Mouse (Mus musculus): Measurements from ENCODE around the gene Pik3r1. TPM values are rescaled to one million over a fixed set of nuclear protein-coding genes. Genes with fewer than 3 reads are reported as not detected.

Gene Pik3r1
- total RNA-seq, 2 experiments from 2014 or later: 98.7 to 102 TPM

DNA sequence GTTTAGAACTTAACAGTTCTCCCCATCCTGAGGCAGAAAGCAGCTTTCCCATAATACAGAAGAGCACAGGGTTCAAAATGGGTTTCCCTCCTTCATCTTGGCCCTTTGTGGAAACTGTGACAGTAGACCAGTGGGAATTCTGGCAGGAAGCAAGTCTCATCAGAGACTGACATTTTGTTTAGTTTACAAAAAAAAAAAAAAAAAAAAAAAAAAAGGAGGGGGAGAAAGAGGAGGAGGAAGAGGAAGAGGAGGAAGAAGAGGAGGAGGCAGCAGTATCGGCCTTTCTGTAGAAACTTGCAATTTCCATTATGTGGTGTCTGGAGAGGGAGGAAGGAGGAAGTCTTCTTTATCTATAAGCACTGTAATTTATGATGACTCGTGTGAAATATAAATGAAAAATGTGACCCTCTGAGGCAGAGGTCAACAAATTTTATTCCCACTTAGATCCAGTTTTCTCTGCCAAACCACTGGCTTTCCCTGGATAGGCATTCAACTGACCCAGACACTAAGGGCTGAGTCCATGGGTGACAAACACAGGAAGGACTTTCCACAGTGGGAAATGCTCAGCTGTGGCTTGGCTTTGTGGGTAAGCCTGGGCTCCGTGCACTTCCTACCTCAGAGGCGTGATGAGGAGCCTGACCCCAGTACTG is 28.2 kb downstream of the Pik3r1 start:
- DNase-seq (ENCODE audit: low spot score in 2 of 2): no peak

- DNase-seq (ENCODE audit: low spot score in 2 of 2): no peak
Observed at GRCm38 (mm10) chr13:101738769-101739168, 29.2 kb downstream of the Pik3r1 start.

DNA sequence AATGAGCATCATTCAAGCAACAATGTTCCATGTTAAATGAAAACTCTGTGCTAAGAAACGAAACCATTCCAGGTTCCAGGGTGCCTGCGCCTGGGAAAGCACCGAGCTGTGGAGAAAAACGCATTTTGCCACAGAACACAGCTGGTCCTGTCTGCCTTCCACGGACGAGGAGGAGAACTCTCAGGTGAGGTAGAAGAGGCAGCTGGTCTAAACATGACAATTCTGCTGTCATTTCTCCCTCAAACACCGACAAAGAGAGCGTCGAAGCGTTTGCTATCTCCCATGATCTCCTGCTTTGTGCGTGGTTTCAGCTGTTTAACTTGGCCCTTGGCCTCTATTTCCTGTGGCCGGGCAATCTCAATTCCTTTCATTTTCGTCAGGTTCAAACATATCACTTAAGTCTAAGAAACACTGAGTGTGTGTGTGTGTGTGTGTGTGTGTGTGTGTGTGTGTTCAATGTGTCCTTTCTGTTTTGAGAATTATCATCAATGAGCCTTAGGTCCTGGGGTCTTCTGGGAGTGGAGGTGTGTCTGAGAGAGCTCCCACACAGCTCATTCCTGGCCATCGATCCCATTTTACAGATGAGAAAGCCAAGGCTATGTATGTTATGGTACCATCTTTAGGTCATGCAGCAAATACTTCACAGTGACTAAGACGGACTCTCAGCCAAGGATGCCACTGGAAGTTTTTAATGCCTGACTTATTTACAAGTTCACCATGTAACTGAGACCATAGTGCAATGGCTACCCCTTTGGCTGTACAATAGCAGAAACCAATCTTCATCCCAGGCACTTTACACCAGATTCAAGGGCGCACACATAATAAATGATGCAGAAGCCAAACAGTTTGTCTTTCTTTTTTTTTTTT is 31.3 kb downstream of the Pik3r1 start:
- no peak for DNase-seq (ENCODE audit: low spot score in 2 of 2)

DNA sequence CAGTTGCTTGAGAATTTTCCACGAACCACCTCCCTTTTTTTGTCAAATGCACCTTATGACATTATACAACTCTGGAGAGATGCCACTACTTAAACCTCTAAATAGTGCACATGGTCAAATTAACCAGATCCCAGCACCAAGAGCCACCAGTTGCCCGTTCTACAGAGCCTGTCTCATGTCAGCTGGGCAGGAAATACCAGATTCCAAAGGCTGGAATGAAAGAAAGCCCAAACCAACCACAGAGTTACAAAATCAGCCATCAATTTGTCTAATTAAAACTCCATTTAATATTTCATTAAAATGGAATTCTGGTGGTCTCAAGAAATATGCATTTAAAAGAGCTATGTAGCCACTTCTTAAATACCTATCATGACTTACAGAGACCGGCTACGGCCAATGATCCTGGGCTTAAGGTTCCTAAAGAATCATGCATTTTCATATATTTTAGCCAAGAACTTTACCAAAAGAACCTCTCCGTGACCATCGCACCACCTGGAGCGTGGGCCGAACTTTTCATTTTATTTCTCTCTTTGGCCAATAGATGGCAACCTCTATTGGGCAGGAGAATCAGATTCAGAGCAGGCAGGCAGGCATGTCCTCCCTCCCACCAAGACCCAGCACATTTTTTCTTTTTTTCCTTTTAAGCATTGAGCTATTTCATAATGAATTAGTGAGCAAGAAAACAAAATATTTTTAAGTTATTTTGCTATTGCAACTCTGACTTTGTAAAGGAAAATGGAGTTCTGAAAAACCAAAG is 32.5 kb downstream of the Pik3r1 start:
- peak in 1 of 2 experiments; percentile 38 for DNase-seq (ENCODE audit: low spot score in 2 of 2)

DNA sequence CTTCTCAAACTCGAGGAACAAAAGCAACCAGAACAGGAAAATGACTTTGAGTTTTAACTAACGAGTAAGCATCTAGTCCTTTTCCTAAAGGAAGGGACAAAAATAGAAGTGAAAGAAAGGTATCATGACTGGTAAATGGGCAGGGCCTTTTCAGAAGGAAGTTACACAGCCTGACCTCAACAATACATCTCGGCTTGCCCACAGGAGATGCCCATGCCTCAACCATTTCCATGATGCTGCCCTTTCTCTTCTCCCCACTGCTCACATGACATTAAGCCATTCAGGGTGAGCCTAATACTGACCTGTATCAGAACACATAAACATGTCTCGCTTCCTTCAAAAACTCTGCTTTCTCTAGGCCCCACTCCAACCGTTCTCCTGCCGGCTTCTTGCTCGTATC is 33.8 kb downstream of the Pik3r1 start:
- no peak for DNase-seq (ENCODE audit: low spot score in 2 of 2)

DNA sequence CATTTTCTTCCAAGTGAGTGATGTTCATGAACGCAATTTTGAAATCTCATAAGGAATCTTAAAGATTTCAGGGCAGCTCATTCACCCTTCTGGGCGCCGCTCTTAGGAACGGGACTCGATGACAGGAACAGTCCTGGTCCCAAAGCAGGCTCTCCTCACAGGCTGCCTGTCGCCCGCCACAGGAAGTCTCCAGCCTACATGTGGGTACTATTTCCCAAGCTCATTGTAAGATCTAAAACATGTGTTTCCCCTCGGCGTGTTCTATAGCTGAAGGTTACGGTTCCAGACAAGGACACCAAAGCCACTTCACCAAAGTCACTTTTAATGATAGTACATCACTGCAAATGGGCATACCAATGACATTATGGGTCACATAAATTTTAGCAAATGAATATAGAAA is 35.3 kb downstream of the Pik3r1 start:
- no peak for DNase-seq (ENCODE audit: low spot score in 2 of 2)

GRCm38 (mm10) chr13:101731777-101732176 is 36.2 kb downstream of the Pik3r1 start:
- no peak for DNase-seq (ENCODE audit: low spot score in 2 of 2)

GRCm38 (mm10) chr13:101730351-101730750 is 37.7 kb downstream of the Pik3r1 start:
- DNase-seq (ENCODE audit: low spot score in 2 of 2): no peak

GRCm38 (mm10) chr13:101729248-101730055 is 38.6 kb downstream of the Pik3r1 start:
- DNase-seq (ENCODE audit: low spot score in 2 of 2): no peak

DNA sequence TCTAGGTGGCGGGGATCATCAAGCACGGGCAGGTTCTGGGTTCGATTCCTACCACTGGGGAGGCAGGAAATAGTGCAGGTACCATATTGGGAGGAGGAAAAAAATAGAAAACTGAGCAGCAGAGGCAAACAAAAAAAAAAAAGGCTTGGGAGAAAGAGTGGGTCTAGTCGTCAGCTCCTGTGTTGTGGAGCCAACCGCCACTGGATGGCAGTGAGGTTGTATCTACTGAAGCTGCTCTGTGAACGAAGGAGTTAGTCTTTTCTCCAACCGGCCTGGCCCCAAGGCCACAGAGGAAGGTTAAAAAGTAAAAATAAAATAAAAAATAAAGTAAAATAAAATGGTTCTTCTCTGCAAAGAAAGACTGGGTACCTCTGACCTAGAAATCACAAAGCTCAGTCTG is 39.2 kb downstream of the Pik3r1 start:
- DNase-seq (ENCODE audit: low spot score in 2 of 2): peak in 1 of 2 experiments; percentile 51

GRCm38 (mm10) chr13:101728300-101728699 is 39.7 kb downstream of the Pik3r1 start:
- DNase-seq (ENCODE audit: low spot score in 2 of 2): no peak

- no peak for DNase-seq (ENCODE audit: low spot score in 2 of 2)
Observed at GRCm38 (mm10) chr13:101727837-101728236, 40.2 kb downstream of the Pik3r1 start.

DNA sequence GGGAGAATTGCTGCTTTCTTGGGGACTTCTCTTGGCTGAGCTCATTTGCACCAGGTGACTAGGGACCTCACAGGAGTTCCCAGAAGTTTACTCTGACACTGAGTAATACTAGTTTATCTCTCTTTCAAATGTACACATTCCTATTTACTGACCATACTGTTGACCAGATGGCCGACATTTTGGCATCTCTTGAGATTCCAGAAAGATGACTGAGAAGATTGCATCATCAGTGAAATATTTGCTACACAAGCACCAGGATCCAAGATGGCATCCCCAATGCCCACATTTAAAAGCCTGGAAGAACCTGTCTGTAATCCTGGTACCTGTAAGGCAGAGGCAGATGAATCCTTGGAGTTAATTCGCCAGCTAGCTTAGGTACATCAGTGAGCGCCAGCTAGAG is 41.1 kb downstream of the Pik3r1 start:
- DNase-seq (ENCODE audit: low spot score in 2 of 2): no peak

GRCm38 (mm10) chr13:101721901-101722595 is 46.0 kb downstream of the Pik3r1 start:
- no peak for DNase-seq (ENCODE audit: low spot score in 2 of 2)

- no peak for DNase-seq (ENCODE audit: low spot score in 2 of 2)
Observed at GRCm38 (mm10) chr13:101721154-101721553, 46.9 kb downstream of the Pik3r1 start.

- DNase-seq (ENCODE audit: low spot score in 2 of 2): peak; percentile 76 to 84
Observed at GRCm38 (mm10) chr13:101719312-101719870, 48.6 kb downstream of the Pik3r1 start.

DNA sequence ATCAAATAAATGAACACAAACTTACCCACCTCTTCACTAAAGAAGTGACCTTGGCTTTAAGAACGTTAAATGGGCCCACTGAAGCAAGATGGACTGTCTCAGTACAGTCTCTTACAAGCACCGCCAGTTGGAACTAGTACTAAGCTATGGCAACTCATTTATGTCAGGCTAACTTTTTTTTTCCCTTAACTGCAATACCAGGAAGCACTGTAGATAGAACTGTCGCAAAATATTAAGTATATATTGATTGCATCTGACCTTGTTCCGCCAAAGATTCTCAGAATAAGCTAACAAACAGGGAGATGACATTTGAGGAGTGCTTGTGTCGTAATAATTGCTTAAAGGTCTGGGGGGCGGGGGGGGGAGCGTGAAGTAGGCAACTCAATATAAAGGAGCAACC is 49.3 kb downstream of the Pik3r1 start:
- no peak for DNase-seq (ENCODE audit: low spot score in 2 of 2)

- DNase-seq (ENCODE audit: low spot score in 2 of 2): no peak
Observed at GRCm38 (mm10) chr13:101717836-101718235, 50.2 kb downstream of the Pik3r1 start.

GRCm38 (mm10) chr13:101713429-101714088 is 54.5 kb downstream of the Pik3r1 start:
- DNase-seq (ENCODE audit: low spot score in 2 of 2): no peak
